Mouse (Mus musculus): Measurements from ENCODE around the gene Fam49a. TPM values are rescaled to one million over a fixed set of nuclear protein-coding genes. Genes with fewer than 3 reads are reported as not detected.

Fam49a gene
- polyA plus RNA-seq, 1 experiment, result 11.3 TPM

GRCm38 (mm10) chr12:12356946-12357345, 95.0 kb downstream of the Fam49a start:
- H3K27me3 ChIP-seq (ENCODE audit: control insufficient read depth, insufficient read depth, low read length), result no peaks in the 10 kb centered on the region
- no peak overlapping the region for H3K27ac ChIP-seq (ENCODE audit: insufficient read depth, low read length)
- DNase-seq (ENCODE audit: low read depth in 1 of 2, low spot score in 2 of 2), result no peak
- H3K36me3 ChIP-seq (ENCODE audit: control insufficient read depth, insufficient read depth, low read length), result peaks cover 13% of the 10 kb centered on the region; the same call in 1 of the 2 replicates
- TF ChIP-seq POLR2A (IDR thresholded peaks at IDR 0.05; ENCODE audit: low read depth, low read length) (no peak), CTCF (IDR thresholded peaks at IDR 0.05; ENCODE audit: extremely low read depth, insufficient read depth, insufficient read length, insufficient replicate concordance) (no peak)
- 88% methylated on average over 5 of the region's 5 CpGs for WGBS
- H3K4me3 ChIP-seq (ENCODE audit: extremely low read depth, insufficient read depth, insufficient read length), result no peak overlapping the region
- no peaks in the 10 kb centered on the region for H3K4me1 ChIP-seq (ENCODE audit: control insufficient read depth, insufficient read depth, insufficient read length)

GRCm38 (mm10) chr12:12359923-12360322, 98.0 kb downstream of the Fam49a start:
- TF ChIP-seq CTCF (IDR thresholded peaks at IDR 0.05; ENCODE audit: extremely low read depth, insufficient read depth, insufficient read length, insufficient replicate concordance), result no peak
- TF ChIP-seq POLR2A (IDR thresholded peaks at IDR 0.05; ENCODE audit: low read depth, low read length), result no peak
- WGBS, result 74% methylated on average over 5 of the region's 5 CpGs
- DNase-seq (ENCODE audit: low read depth in 1 of 2, low spot score in 2 of 2), result no peak
- Histone ChIP-seq H3K27me3 (ENCODE audit: control insufficient read depth, insufficient read depth, low read length) (no peaks in the 10 kb centered on the region), H3K27ac (ENCODE audit: insufficient read depth, low read length) (no peak overlapping the region), H3K4me1 (ENCODE audit: control insufficient read depth, insufficient read depth, insufficient read length) (no peaks in the 10 kb centered on the region), H3K36me3 (ENCODE audit: control insufficient read depth, insufficient read depth, low read length) (peaks cover 27% of the 10 kb centered on the region), H3K4me3 (ENCODE audit: extremely low read depth, insufficient read depth, insufficient read length) (no peak overlapping the region)

GRCm38 (mm10) chr12:12362371-12362770, 100.4 kb downstream of the Fam49a start:
- Histone ChIP-seq H3K36me3 (ENCODE audit: control insufficient read depth, insufficient read depth, low read length) (peaks cover 32% of the 10 kb centered on the region), H3K27me3 (ENCODE audit: control insufficient read depth, insufficient read depth, low read length) (no peaks in the 10 kb centered on the region), H3K4me1 (ENCODE audit: control insufficient read depth, insufficient read depth, insufficient read length) (no peaks in the 10 kb centered on the region), H3K27ac (ENCODE audit: insufficient read depth, low read length) (no peak overlapping the region), H3K4me3 (ENCODE audit: extremely low read depth, insufficient read depth, insufficient read length) (no peak overlapping the region)
- DNase-seq (ENCODE audit: low read depth in 1 of 2, low spot score in 2 of 2), result no peak
- TF ChIP-seq POLR2A (IDR thresholded peaks at IDR 0.05; ENCODE audit: low read depth, low read length), result no peak
- TF ChIP-seq CTCF (IDR thresholded peaks at IDR 0.05; ENCODE audit: extremely low read depth, insufficient read depth, insufficient read length, insufficient replicate concordance), result no peak
- WGBS, result 95% methylated on average over 10 of the region's 10 CpGs

GRCm38 (mm10) chr12:12364201-12364600, 102.3 kb downstream of the Fam49a start:
- H3K27ac ChIP-seq (ENCODE audit: insufficient read depth, low read length), result no peak overlapping the region
- TF ChIP-seq POLR2A (IDR thresholded peaks at IDR 0.05; ENCODE audit: low read depth, low read length), result no peak
- no peak for TF ChIP-seq CTCF (IDR thresholded peaks at IDR 0.05; ENCODE audit: extremely low read depth, insufficient read depth, insufficient read length, insufficient replicate concordance)
- H3K4me1 ChIP-seq (ENCODE audit: control insufficient read depth, insufficient read depth, insufficient read length), result no peaks in the 10 kb centered on the region
- WGBS, result 93% methylated on average over 8 of the region's 8 CpGs
- DNase-seq (ENCODE audit: low read depth in 1 of 2, low spot score in 2 of 2), result no peak
- H3K27me3 ChIP-seq (ENCODE audit: control insufficient read depth, insufficient read depth, low read length), result no peaks in the 10 kb centered on the region
- no peak overlapping the region for H3K4me3 ChIP-seq (ENCODE audit: extremely low read depth, insufficient read depth, insufficient read length)
- peaks cover 29% of the 10 kb centered on the region for H3K36me3 ChIP-seq (ENCODE audit: control insufficient read depth, insufficient read depth, low read length)

- Histone ChIP-seq H3K36me3 (ENCODE audit: control insufficient read depth, insufficient read depth, low read length) (peaks cover 28% of the 10 kb centered on the region), H3K4me1 (ENCODE audit: control insufficient read depth, insufficient read depth, insufficient read length) (no peaks in the 10 kb centered on the region), H3K27me3 (ENCODE audit: control insufficient read depth, insufficient read depth, low read length) (no peaks in the 10 kb centered on the region), H3K4me3 (ENCODE audit: extremely low read depth, insufficient read depth, insufficient read length) (no peak overlapping the region), H3K27ac (ENCODE audit: insufficient read depth, low read length) (no peak overlapping the region)
- 86% methylated on average over 5 of the region's 5 CpGs for WGBS
- no peak for TF ChIP-seq POLR2A (IDR thresholded peaks at IDR 0.05; ENCODE audit: low read depth, low read length)
- TF ChIP-seq CTCF (IDR thresholded peaks at IDR 0.05; ENCODE audit: extremely low read depth, insufficient read depth, insufficient read length, insufficient replicate concordance), result no peak
- no peak for DNase-seq (ENCODE audit: low read depth in 1 of 2, low spot score in 2 of 2)
Observed at GRCm38 (mm10) chr12:12367423-12367822, 105.5 kb downstream of the Fam49a start.

GRCm38 (mm10) chr12:12373111-12373862, 111.3 kb downstream of the Fam49a start:
- TF ChIP-seq CTCF (IDR thresholded peaks at IDR 0.05; ENCODE audit: extremely low read depth, insufficient read depth, insufficient read length, insufficient replicate concordance) (no peak), POLR2A (IDR thresholded peaks at IDR 0.05; ENCODE audit: low read depth, low read length) (no peak)

GRCm38 (mm10) chr12:12379056-12379455, 117.1 kb downstream of the Fam49a start:
- H3K4me3 ChIP-seq (ENCODE audit: extremely low read depth, insufficient read depth, insufficient read length), result no peak overlapping the region
- no peak overlapping the region for H3K27ac ChIP-seq (ENCODE audit: insufficient read depth, low read length)
- DNase-seq (ENCODE audit: low read depth in 1 of 2, low spot score in 2 of 2), result no peak
- 67% methylated on average over 2 of the region's 2 CpGs for WGBS
- no peak for TF ChIP-seq CTCF (IDR thresholded peaks at IDR 0.05; ENCODE audit: extremely low read depth, insufficient read depth, insufficient read length, insufficient replicate concordance)
- no peak for TF ChIP-seq POLR2A (IDR thresholded peaks at IDR 0.05; ENCODE audit: low read depth, low read length)
- no peaks in the 10 kb centered on the region for H3K4me1 ChIP-seq (ENCODE audit: control insufficient read depth, insufficient read depth, insufficient read length)
- H3K36me3 ChIP-seq (ENCODE audit: control insufficient read depth, insufficient read depth, low read length), result 0 out of 2 replicates have a peak, but pooled peaks cover 2% of the 10 kb centered on the region
- no peaks in the 10 kb centered on the region; the same call in 1 of the 2 replicates for H3K27me3 ChIP-seq (ENCODE audit: control insufficient read depth, insufficient read depth, low read length)

More at GRCm38 (mm10) chr12:12373111-12373862, 111.3 kb downstream of the Fam49a start:
- Histone ChIP-seq H3K27ac (ENCODE audit: insufficient read depth, low read length) (no peak overlapping the region), H3K36me3 (ENCODE audit: control insufficient read depth, insufficient read depth, low read length) (peaks cover 13% of the 10 kb centered on the region; the same call in 1 of the 2 replicates), H3K4me3 (ENCODE audit: extremely low read depth, insufficient read depth, insufficient read length) (no peak overlapping the region), H3K27me3 (ENCODE audit: control insufficient read depth, insufficient read depth, low read length) (no peaks in the 10 kb centered on the region), H3K4me1 (ENCODE audit: control insufficient read depth, insufficient read depth, insufficient read length) (no peaks in the 10 kb centered on the region)
- DNase-seq (ENCODE audit: low read depth in 1 of 2, low spot score in 2 of 2), result no peak
- WGBS, result 82% methylated on average over 11 of the region's 11 CpGs
